Mouse (Mus musculus) heart, postnatal 0 days (tissue): ENCODE data around the gene Znrf1.

Source experiments
- CTCF ChIP-seq: IDR thresholded peaks from 2 replicates; pipeline ENCODE4 v1.5.1; 2016; ENCODE audit warnings: antibody characterized with exemption, control low read depth, low read depth
- EP300 ChIP-seq: IDR thresholded peaks from 2 replicates; pipeline ENCODE4 v1.6.1; 2016; ENCODE audit warnings: antibody characterized with exemption, low read depth

- no peak for TF ChIP-seq CTCF
- no peak for TF ChIP-seq EP300
Measured at GRCm38 (mm10) chr8:111591176-111591575, 55.3 kb downstream of the Znrf1 start.
